Mouse (Mus musculus): ENCODE results near the gene Nop53.

DNA sequence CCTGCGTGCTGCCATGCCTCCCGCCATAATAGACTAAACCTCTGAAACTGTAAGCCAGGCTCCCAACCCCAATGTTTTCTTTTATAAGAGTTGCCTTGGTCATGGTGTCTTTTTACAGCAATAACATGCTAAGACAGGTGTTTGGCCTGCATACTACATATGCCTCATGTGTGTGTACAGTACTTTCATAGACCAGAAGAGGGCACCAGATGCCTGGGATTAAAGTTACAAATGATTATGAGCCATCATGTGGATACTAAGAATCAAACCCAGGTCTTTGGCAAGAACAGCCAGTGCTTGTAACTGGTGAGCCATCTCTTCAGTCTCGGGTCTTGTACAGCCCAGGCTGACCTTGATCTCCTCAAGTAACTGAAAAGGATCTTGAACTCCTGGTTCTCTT, 23.8 kb upstream of the Nop53 start:
- TF ChIP-seq POLR2A (IDR thresholded peaks at IDR 0.05; ENCODE audit: insufficient read length, low read depth), result no peak
- TF ChIP-seq CEBPB (IDR thresholded peaks at IDR 0.05; ENCODE audit: insufficient read depth, poor library complexity, severe bottlenecking), result no peak
- TF ChIP-seq REST (IDR thresholded peaks at IDR 0.05; ENCODE audit: insufficient read depth, insufficient read length), result no peak
- TF ChIP-seq POLR2AphosphoS2 (IDR thresholded peaks at IDR 0.05; ENCODE audit: insufficient read length, low read depth), result no peak
- no peak for TF ChIP-seq E2F4 (IDR thresholded peaks at IDR 0.05; ENCODE audit: insufficient read depth)
- no peak for TF ChIP-seq TCF12 (IDR thresholded peaks at IDR 0.05; ENCODE audit: insufficient read depth, poor library complexity, severe bottlenecking)
- no peak for TF ChIP-seq SRF (IDR thresholded peaks at IDR 0.05; ENCODE audit: control insufficient read depth, insufficient read length, low read depth)
- no peak for TF ChIP-seq MYOG (IDR thresholded peaks at IDR 0.05; ENCODE audit: control insufficient read depth in 1 of 3, insufficient read depth in 1 of 3, insufficient read length in 2 of 3, low read depth in 2 of 3)
